Mouse (Mus musculus) limb, embryonic 12.5 days (tissue): Measurements from ENCODE around the gene Tanc2. TPM values are rescaled to one million over a fixed set of nuclear protein-coding genes. Genes with fewer than 3 reads are reported as not detected.

ENCODE experiments used
- ATAC-seq: fragments of 200-750 bp; cut with Nextera tagmentation; 2 replicates; pipeline ENCODE4 v1.8.0; 2017; ENCODE audit warnings: low read depth, moderate TSS enrichment; ENCODE audit not compliant: insufficient number of reproducible peaks, insufficient read depth, low FRiP score, low TSS enrichment
- H3K27ac ChIP-seq: fragments of 300-500 bp; sonication (generic); 2 replicates; pipeline ENCODE4 v1.5.1; 2016; ENCODE audit warnings: mild to moderate bottlenecking, moderate library complexity
- H3K27me3 ChIP-seq: fragments of 300-500 bp; sonication (generic); 2 replicates; pipeline ENCODE4 v1.6.1; 2016; ENCODE audit warnings: mild to moderate bottlenecking, moderate library complexity
- H3K36me3 ChIP-seq: fragments of 300-500 bp; sonication (generic); 2 replicates; pipeline ENCODE4 v1.6.1; 2016; ENCODE audit warnings: mild to moderate bottlenecking, moderate library complexity
- H3K4me1 ChIP-seq: fragments of 300-500 bp; sonication (generic); replicated peaks from 2 replicates; pipeline ENCODE4 v1.6.1; 2016
- H3K4me2 ChIP-seq: fragments of 300-500 bp; sonication (generic); 2 replicates; pipeline ENCODE4 v1.6.1; 2016; ENCODE audit warnings: mild to moderate bottlenecking, moderate library complexity
- H3K4me3 ChIP-seq: fragments of 300-500 bp; sonication (generic); replicated peaks from 2 replicates; pipeline ENCODE4 v1.5.1; 2016; ENCODE audit warnings: mild to moderate bottlenecking
- H3K9ac ChIP-seq: fragments of 300-500 bp; sonication (generic); replicated peaks from 2 replicates; pipeline ENCODE4 v1.6.1; 2016; ENCODE audit warnings: mild to moderate bottlenecking, moderate library complexity
- H3K9me3 ChIP-seq: fragments of 300-500 bp; sonication (generic); 2 replicates; pipeline ENCODE4 v1.6.1; 2016; ENCODE audit warnings: mild to moderate bottlenecking, moderate library complexity
- WGBS: fragments of 180-500 bp; shearing (Covaris S2); methylation state at CpG from one replicate; pipeline ENCODE4 v1.1.7; 2016; 5-methylcytosine and 5-hydroxymethylcytosine counted together
- polyA plus RNA-seq: library from polyadenylated mRNA; unstranded; fragments of >200 nt; fragmentation: Nextera tagmentation; extraction: Ambion mirVana; gene quantifications from 2 replicates; pipeline ENCODE4 v1.2.1, GENCODE M21; 2016

Tanc2 gene
- polyA plus RNA-seq, 1 experiment from 2014 or later = 8.5 TPM

DNA sequence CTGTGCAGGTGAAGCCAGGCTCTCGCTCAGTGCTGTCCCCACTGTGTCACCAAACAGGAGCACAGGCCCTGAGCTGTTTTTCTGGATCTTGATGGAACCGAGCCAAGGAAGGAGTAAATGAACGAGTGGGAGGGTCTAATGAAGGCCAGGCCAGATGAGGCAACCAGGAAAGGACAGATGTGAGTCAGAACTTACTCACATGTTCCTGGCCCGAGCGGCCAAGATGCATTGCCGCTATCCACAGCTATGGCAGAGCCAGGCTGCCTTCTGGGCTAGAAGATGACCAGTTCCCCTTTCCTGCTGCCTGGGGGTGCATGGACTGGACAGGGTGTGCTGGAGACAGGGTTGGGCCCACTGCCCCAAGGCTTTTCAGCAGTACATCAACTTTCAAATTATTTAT lies 363.6 kb downstream of the Tanc2 start:
- Histone ChIP-seq H3K4me2 (no peak overlapping the region), H3K36me3 (no peaks in the 10 kb centered on the region), H3K27ac (no peak overlapping the region), H3K9me3 (no peaks in the 10 kb centered on the region), H3K27me3 (no peaks in the 10 kb centered on the region), H3K4me3 (no peak overlapping the region), H3K9ac (no peak overlapping the region), H3K4me1 (peaks cover 9% of the 10 kb centered on the region)
- 71% methylated on average over 6 of the region's 6 CpGs for WGBS
- ATAC-seq = no peak

DNA sequence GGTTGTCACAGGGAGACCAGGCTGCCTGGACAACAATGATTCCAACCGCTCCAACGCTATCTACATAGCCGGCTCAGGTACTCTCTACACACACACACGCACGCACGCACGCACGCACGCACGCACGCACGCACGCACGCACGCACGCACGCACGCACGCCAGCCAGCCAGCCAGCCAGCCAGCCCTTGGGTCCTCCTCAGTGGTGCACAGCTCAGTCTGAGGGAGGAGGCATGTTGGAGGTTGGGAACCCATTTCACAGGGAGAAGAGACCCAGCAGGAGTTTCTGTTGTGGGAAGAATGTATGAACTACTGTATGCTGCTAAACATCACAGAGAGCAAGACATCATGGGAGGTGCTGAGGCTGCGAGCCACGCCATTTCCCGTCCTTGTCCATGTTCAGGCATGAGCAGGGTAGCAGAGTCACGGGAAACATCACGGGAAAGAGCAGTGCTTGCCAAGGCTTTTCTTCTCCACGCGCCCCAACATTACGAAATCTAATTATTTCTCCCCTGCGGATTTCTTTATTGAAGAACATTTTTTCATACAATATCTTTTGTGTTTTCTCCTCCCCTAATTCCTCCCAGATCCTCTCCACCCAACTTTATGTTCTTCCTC lies 366.1 kb downstream of the Tanc2 start:
- ATAC-seq = no peak
- H3K4me1 ChIP-seq = peaks cover 9% of the 10 kb centered on the region

DNA sequence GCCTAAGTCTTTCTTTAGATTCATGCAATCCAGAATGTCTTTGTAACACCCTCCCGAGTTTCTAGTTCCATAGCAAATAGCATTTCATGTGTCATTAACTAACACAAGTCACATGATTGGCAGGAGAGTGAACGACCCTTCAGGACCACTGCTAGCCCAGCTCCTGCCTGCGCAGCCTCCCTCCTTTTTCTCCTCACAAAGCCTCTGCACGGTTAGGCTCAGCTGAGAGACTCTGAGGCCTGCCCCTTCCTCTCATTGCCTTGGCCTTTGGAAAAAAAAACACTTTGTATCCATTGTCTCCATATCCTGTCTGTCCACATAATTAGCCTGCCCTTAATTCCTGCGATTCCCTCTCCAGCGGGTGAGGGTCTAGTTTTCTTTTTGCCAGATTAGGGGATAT lies 367.7 kb downstream of the Tanc2 start:
- Histone ChIP-seq H3K9ac (no peak overlapping the region), H3K4me3 (no peak overlapping the region), H3K27ac (no peak overlapping the region), H3K4me2 (no peak overlapping the region), H3K9me3 (no peaks in the 10 kb centered on the region), H3K36me3 (no peaks in the 10 kb centered on the region), H3K27me3 (no peaks in the 10 kb centered on the region), H3K4me1 (no peaks in the 10 kb centered on the region)
- ATAC-seq = no peak
- 69% methylated on average over 6 of the region's 6 CpGs for whole genome bisulfite sequencing

More for the DNA sequence above, 366.1 kb downstream of the Tanc2 start:
- Histone ChIP-seq H3K27ac (no peak overlapping the region), H3K4me2 (no peak overlapping the region), H3K9ac (no peak overlapping the region), H3K36me3 (no peaks in the 10 kb centered on the region), H3K4me3 (no peak overlapping the region), H3K27me3 (no peaks in the 10 kb centered on the region), H3K9me3 (no peaks in the 10 kb centered on the region)
- 89% methylated on average over 28 of the region's 28 CpGs for WGBS

DNA sequence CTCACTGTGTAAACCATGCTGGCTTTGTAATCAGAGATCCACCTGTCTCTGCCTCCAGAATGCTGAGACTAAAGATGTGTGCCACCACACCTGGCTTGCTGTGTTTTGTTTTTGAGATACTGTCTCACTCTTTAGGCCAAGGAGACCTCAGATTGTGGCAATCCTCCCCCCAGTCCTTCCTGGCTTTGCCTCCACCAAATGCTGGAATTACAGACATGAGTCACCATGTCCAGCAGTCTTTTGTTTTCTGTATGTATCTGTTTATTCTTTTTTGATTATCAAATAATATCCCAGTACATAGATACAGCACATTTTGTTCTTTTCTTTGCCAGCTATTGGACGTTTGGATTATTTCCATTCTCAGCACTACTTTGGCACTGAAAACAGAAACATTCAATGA lies 368.8 kb downstream of the Tanc2 start:
- Histone ChIP-seq H3K27ac (no peak overlapping the region), H3K4me3 (no peak overlapping the region), H3K4me2 (no peak overlapping the region), H3K36me3 (no peaks in the 10 kb centered on the region), H3K4me1 (no peaks in the 10 kb centered on the region), H3K9me3 (no peaks in the 10 kb centered on the region), H3K9ac (no peak overlapping the region), H3K27me3 (no peaks in the 10 kb centered on the region)
- WGBS = 59% methylated on average over 1 of the region's 1 CpGs
- ATAC-seq = no peak

DNA sequence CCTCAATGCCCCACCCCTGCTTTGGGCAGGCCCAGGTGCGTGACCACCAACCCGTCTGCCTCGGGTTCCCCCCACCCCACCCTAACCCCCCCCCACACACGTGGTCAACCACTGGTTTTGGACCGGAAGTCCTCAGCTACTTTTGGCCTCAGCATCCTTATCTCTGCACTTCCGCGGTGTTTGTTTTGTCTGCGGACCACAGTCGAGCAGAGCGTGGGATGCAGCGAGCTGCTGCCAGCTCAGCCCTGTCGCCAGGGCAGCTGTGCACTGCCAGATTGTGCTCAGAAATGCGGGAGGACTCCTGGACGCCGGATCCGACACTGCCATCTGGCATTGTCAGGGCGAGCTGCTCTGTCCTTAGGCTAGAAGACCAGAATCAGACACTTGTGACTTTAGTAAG lies 369.6 kb downstream of the Tanc2 start:
- Histone ChIP-seq H3K4me2 (no peak overlapping the region), H3K36me3 (no peaks in the 10 kb centered on the region), H3K27ac (no peak overlapping the region), H3K27me3 (peaks cover 4% of the 10 kb centered on the region; the same call in 1 of the 2 replicates), H3K4me3 (no peak overlapping the region), H3K4me1 (no peaks in the 10 kb centered on the region), H3K9me3 (no peaks in the 10 kb centered on the region), H3K9ac (no peak overlapping the region)
- 64% methylated on average over 17 of the region's 17 CpGs for WGBS
- ATAC-seq = no peak

DNA sequence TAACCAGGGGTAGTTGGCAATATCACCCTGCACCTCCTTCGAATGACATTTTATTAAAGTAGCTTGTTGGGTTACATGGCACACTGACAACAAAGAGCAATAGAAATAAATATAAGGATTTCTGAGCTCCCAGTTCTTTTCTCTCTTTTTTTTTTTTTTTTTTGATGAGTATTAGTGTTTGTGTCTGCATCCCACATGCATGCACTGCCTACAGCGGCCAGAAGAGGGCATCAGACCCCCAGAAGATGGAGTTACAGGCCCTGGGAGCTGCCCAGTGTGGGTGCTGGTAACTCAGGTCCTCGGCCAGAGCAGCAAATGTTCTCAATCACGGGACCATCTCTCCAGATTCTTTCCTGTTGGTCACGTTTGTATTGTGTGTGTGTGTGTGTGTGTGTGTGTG lies 374.9 kb downstream of the Tanc2 start:
- no peak for ATAC-seq
- Histone ChIP-seq H3K4me3 (no peak overlapping the region), H3K27me3 (peaks cover 47% of the 10 kb centered on the region), H3K27ac (no peak overlapping the region), H3K36me3 (no peaks in the 10 kb centered on the region), H3K4me1 (peaks cover 10% of the 10 kb centered on the region), H3K9me3 (no peaks in the 10 kb centered on the region), H3K4me2 (no peak overlapping the region), H3K9ac (no peak overlapping the region)
- WGBS = 65% methylated on average over 5 of the region's 5 CpGs

DNA sequence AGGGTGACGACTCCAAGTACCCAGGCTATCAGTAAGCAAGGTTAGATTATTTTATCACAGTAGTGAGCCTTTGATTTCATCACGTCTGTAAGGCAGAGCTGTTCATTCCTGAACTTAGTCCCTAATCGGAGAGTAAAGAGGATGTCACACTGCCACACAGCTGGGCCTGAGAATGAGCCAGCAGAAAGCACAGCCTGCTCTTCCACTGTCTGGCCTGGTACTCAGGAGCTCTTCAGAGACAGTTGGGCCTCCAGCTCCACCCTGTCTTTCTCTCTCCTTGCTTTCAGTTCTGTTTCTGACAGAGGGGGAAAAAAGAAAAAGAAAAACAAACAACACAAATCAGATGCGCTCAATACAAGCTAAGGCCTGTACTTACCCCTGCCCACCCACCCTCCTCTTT lies 376.5 kb downstream of the Tanc2 start:
- H3K4me2 ChIP-seq = no peak overlapping the region
- no peaks in the 10 kb centered on the region for H3K9me3 ChIP-seq
- peaks cover 61% of the 10 kb centered on the region for H3K27me3 ChIP-seq
- no peak overlapping the region for H3K27ac ChIP-seq
- H3K4me1 ChIP-seq = peaks cover 10% of the 10 kb centered on the region
- no peak overlapping the region for H3K4me3 ChIP-seq
- 68% methylated on average over 4 of the region's 4 CpGs for WGBS
- no peak overlapping the region for H3K9ac ChIP-seq
- H3K36me3 ChIP-seq = no peaks in the 10 kb centered on the region
- no peak for ATAC-seq

DNA sequence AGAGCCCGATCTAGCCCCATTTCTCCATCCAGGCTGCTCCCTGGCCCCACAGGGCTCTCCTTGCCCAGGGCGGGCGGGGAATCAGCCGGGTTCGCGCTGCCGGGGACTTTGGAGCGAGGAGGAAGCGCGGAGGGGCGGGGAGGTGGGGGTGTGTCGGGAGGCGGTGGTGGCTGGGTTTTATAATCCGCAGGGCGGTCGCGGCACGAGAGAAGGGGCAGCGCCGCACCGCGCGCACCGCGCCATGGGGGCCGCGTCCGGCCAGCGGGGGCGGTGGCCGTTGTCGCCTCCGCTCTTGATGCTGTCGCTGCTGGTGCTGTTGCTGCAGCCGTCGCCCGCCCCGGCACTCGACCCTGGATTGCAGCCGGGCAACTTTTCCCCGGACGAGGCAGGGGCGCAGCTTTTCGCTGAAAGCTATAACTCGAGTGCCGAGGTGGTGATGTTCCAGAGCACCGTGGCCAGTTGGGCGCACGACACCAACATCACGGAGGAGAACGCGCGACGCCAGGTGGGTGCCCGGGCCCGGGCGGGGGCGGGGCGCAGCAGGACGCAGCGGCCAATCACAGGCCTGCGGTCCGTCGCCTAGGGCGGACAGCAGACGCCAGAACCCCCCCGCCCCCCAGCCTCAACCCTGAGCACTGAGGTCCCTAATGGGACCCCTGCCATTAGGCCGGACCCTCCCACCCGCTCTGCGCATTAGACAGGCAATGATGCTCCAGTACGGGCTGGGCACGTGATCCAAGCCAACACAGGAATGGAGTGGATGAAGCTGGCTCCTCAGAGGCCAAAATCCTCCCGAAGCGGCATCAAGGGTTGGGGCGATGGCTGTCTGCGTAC lies 378.2 kb downstream of the Tanc2 start, which contains the start of gene Ace:
Ace (plus strand) TSS at position 205 of the 834 bp plus-strand sequence.
- H3K9me3 ChIP-seq = no peaks in the 10 kb centered on the region
- H3K9ac ChIP-seq = peak within 1 kb of the TSS; percentile 65
- H3K4me1 ChIP-seq = peaks cover 10% of the 10 kb centered on the region
- peak; percentile 5; the same call in 1 of the 2 replicates for ATAC-seq
- under 1% methylated on average over 75 of the region's 76 CpGs for WGBS
- peak within 1 kb of the TSS; percentile 56 for H3K4me3 ChIP-seq
- peaks cover 69% of the 10 kb centered on the region for H3K27me3 ChIP-seq
- peak within 1 kb of the TSS; percentile 93 for H3K4me2 ChIP-seq
- no peaks in the 10 kb centered on the region for H3K36me3 ChIP-seq
- H3K27ac ChIP-seq = no peak within 1 kb of the TSS

DNA sequence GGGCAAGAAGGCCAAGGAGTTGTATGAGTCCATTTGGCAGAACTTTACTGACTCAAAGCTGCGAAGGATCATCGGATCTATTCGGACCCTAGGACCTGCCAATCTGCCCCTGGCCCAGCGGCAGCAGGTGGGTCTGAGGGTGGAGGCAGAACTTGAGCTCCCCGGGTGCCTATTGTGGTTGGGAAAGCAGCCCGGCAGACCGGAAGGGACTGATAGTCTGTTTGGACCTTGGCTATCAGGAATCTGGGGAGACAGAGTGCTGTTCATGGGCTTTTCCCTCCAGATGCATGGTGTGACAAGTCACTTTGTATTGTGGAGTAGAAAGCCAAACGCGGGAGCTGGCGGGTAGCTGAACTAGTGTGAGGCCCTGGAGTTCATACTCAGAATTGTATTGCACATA lies 379.2 kb downstream of the Tanc2 start:
- H3K36me3 ChIP-seq = no peaks in the 10 kb centered on the region
- H3K4me3 ChIP-seq = no peak overlapping the region
- no peak overlapping the region for H3K9ac ChIP-seq
- no peak overlapping the region for H3K27ac ChIP-seq
- WGBS = 52% methylated on average over 10 of the region's 10 CpGs
- H3K9me3 ChIP-seq = no peaks in the 10 kb centered on the region
- no peak for ATAC-seq
- H3K27me3 ChIP-seq = peaks cover 68% of the 10 kb centered on the region
- H3K4me2 ChIP-seq = peak overlapping the region; percentile 93; the same call in 1 of the 2 replicates
- peaks cover 10% of the 10 kb centered on the region for H3K4me1 ChIP-seq

DNA sequence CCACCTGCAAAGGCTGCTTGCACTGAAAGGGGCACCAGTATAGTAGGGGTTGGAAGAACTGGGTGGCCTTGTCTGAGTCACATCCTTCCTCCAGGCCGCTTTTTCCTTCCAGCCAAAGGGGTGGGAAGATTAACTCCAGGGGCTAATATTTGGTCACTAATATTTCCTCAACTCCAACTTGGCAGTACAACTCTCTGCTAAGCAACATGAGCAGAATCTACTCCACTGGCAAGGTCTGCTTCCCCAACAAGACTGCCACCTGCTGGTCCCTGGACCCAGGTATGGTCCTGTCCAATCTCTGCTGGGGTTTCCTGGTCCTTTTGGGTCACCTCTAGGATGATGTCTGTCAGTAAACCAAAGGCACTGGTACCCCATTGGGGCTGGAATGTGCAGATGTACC lies 379.7 kb downstream of the Tanc2 start:
- Histone ChIP-seq H3K4me2 (no peak overlapping the region), H3K9me3 (no peaks in the 10 kb centered on the region), H3K4me1 (peaks cover 10% of the 10 kb centered on the region), H3K27ac (no peak overlapping the region), H3K27me3 (peaks cover 65% of the 10 kb centered on the region), H3K4me3 (no peak overlapping the region), H3K36me3 (no peaks in the 10 kb centered on the region), H3K9ac (no peak overlapping the region)
- no peak for ATAC-seq
- WGBS = 52% methylated on average over 1 of the region's 1 CpGs

DNA sequence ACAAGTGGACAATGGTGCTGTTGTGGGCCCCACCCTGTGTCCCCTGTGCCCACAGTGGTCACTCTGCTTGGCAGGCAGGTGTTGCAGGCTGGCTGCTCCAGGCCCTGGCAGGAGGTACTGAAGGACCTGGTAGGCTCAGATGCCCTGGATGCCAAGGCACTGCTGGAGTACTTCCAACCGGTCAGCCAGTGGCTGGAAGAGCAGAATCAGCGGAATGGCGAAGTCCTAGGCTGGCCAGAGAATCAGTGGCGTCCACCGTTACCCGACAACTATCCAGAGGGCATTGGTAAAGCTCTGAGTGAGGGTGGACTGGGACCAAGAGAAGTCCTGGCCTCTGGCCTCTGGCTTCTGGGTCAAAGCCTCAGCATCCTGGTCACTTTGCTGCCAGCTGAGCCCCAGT lies 384.8 kb downstream of the Tanc2 start:
- no peak overlapping the region for H3K27ac ChIP-seq
- H3K9ac ChIP-seq = no peak overlapping the region
- peaks cover 35% of the 10 kb centered on the region for H3K27me3 ChIP-seq
- H3K36me3 ChIP-seq = no peaks in the 10 kb centered on the region
- no peaks in the 10 kb centered on the region for H3K9me3 ChIP-seq
- H3K4me1 ChIP-seq = no peaks in the 10 kb centered on the region
- no peak for ATAC-seq
- WGBS = 97% methylated on average over 6 of the region's 6 CpGs
- no peak overlapping the region for H3K4me3 ChIP-seq
- H3K4me2 ChIP-seq = no peak overlapping the region
